Mouse (Mus musculus): ENCODE data around the gene Cln3. TPM values are rescaled to one million over a fixed set of nuclear protein-coding genes. Genes with fewer than 3 reads are reported as not detected.

Gene Cln3
- 33.1 and 33.9 TPM in 2 replicates for polyA plus RNA-seq (2012; rRNA removed)

DNA sequence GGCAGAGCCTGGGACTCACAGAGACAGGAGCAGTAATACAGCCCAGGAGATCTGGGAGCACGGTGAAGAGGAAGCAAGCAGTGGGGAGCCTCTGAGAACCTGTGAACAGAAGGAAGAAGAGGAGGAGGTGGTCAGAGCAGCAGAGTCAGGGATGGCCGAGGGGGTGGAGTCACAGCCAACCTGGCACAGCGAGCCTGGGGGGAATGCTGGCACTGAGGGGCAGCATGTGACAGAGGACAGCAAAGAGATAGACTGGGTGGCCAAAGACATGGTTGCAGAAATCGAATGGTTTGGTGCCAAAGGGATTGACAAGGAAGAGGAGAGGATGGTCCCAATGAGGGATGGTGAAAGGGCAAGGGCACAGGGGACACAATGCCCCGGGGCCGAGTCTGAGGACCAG, at the start of gene Cln3:
Cln3 (minus strand) TSS at position 101 of the 400 bp plus-strand sequence.

DNA sequence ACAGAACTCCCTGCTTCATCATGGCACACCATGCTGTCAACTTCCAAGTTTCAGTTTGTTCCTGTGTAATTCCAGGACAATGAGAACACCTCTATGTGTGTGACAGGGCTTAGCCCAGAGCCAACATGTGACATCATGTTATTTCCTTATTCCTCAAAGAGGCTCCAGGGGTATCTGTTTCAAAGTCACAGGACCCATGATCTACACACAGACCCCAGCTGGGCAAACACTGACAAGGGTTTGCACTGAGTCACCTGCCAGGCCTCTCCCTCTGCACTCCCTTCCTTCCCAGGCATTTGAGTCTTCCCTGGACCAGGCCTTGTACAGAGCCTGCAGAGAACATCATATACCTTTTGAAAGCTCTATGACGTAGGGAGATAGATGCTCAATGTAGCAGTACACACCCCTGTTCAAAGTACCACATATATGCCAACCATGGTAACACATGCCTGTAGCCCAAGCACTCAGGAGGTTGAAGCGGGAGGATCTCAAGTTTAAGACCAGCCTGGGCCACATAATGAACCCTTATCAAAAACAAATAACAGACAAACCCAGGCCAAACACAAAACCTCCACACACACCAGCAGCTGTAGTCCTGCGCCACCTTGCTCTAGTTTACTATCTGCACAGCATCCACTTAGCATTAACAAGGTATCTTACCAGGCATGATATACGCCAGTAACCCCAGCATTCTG, 45.4 kb upstream of the Cln3 start, which contains the start of gene Nupr1:
Nupr1 (minus strand) TSS at position 38 of the 695 bp plus-strand sequence.

DNA sequence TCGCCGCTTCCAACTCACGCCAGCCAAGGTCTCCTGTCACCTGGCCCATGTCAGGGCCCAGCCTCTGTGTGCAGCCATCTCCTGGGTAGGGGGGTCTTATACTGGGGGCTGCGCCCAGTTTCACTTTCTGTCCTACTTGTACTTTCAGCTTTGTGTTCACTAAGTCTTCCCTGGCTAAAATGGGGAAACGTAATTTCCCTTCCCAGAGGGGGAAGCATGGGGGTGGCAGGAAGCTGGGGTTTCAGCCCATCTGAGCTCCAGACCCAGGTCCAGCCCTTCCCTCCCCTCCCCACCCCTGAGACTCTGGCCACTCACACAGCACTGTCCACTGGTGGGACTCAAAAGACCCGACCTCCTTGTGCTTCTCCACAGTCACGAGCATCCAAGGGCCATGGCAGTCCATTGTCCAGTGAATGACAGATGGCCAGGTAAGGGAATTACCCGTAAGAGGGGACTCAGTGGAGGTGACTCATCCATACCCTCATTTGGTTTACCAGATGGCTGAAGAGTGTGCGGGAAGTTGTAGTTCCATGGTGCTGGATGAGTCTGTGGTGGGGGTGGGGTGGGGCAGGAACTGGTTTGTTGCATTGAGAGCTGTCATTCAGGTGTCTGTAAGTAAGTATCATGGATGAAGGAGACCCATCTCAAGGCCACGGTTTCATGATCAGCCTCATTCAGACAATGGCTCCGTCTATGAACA, 9.4 kb upstream of the Cln3 start, which contains the start of gene Il27:
Il27 (minus strand) TSS at position 80 of the 700 bp plus-strand sequence.

DNA sequence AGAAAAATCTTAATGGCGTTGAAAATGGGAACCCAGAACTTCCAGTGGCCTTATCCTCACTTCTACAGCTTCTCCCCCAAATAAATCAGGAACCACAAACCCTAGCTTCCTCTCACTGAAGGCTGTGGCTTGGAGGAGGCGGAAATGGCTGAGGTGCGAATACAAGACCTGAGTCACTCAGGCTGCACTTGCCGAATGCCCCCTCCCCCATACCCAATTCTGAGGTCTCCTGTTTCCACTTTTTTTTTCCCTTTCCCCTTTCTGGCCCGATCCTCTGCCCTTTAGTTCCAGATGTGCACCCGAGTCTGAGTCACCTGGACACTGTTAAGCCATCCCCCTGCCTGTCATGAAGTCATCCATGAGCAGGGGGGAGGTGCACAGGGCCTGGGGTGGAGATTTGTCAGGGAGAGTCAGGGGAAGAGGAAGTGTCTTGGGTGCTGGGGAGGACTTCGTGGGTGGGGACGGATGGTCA, 1.1 kb downstream of the Cln3 start, which contains the start of gene Apobr:
Apobr (plus strand) TSS at position 437 of the 472 bp plus-strand sequence.

DNA sequence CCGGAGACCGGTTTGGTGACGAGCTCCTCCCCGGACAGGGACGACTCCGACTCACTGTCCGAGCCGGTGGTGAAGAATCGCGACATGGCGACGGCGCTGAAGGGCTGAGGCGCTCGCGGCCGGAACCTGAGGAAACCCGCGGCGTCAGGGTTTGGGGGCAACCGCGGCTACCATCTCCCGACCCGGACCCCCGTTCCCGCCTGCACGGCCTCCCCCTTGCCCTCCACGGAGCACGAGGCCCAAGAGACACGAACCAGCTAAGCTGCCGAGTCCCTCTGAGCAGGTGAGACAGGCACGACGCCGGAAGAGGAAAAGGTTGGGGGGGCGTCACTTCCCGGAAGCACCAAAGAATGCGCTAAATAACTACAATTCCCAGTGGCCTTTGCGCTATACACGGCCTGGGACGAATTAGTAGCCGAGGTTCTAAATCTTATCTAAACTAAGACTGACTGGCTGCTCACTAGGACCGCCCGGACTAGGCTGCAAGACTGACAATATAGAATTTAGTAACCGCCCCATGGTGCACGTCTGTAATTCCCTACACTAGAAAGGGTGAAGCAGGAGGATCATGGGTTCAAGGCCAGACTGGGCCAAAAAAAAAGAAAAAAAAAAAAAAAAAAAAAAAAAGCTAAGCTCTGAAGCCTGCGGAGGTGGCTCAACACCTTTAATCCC, 19.4 kb downstream of the Cln3 start, which contains the start of gene Eif3c:
Eif3c (minus strand) TSS at position 318 of the 672 bp plus-strand sequence.

Other genes with a start within 250 kb of the Cln3 start
- 5.2 and 7.9 TPM in 2 replicates for gene Lat, start 216.2 kb downstream of the Cln3 start, polyA plus RNA-seq (2012; rRNA removed)
- 125 and 216 TPM in 2 replicates for gene Spns1, start 208.4 kb downstream of the Cln3 start, polyA plus RNA-seq (2012; rRNA removed)
- gene Nfatc2ip, start 189.1 kb downstream of the Cln3 start, polyA plus RNA-seq (2012; rRNA removed) = 13.8 and 16.7 TPM in 2 replicates
- 0.05 TPM in 2 replicates for gene Cd19, start 170.9 kb downstream of the Cln3 start, polyA plus RNA-seq (2012; rRNA removed)
- gene Rabep2, start 157.1 kb downstream of the Cln3 start, polyA plus RNA-seq (2012; rRNA removed) = 20.9 and 22.0 TPM in 2 replicates
- 0.32 and 13.7 TPM in 2 replicates for gene Atp2a1, start 122.7 kb downstream of the Cln3 start, polyA plus RNA-seq (2012; rRNA removed)
- gene Sh2b1, start 110.4 kb downstream of the Cln3 start, polyA plus RNA-seq (2012; rRNA removed) = 65.6 and 74.5 TPM in 2 replicates
- gene Tufm, start 98.5 kb downstream of the Cln3 start, polyA plus RNA-seq (2012; rRNA removed) = 98.2 and 125 TPM in 2 replicates
- gene Atxn2l, start 82.4 kb downstream of the Cln3 start, polyA plus RNA-seq (2012; rRNA removed) = 108 and 145 TPM in 2 replicates
- gene Eif3c, start 19.4 kb downstream of the Cln3 start, polyA plus RNA-seq (2012; rRNA removed) = 169 and 181 TPM in 2 replicates
- gene Apobr, start 875 bp downstream of the Cln3 start, polyA plus RNA-seq (2012; rRNA removed) = 0.61 and 0.98 TPM in 2 replicates
- not detected in 2 replicates for gene Il27, start 9.1 kb upstream of the Cln3 start, polyA plus RNA-seq (2012; rRNA removed)
- 2.4 and 5.1 TPM in 2 replicates for gene Nupr1, start 45.0 kb upstream of the Cln3 start, polyA plus RNA-seq (2012; rRNA removed)
- 35.7 and 51.2 TPM in 2 replicates for gene Sgf29, start 63.5 kb upstream of the Cln3 start, polyA plus RNA-seq (2012; rRNA removed)
- gene Sult1a1, start 90.6 kb upstream of the Cln3 start, polyA plus RNA-seq (2012; rRNA removed) = 0.28 and 0.40 TPM in 2 replicates
- 57.0 and 128 TPM in 2 replicates for gene Bola2, start 109.6 kb upstream of the Cln3 start, polyA plus RNA-seq (2012; rRNA removed)
- 26.9 and 29.2 TPM in 2 replicates for gene Slx1b, start 110.0 kb upstream of the Cln3 start, polyA plus RNA-seq (2012; rRNA removed)
- gene Coro1a, start 122.0 kb upstream of the Cln3 start, polyA plus RNA-seq (2012; rRNA removed) = 36.3 and 47.5 TPM in 2 replicates
- 70.2 and 101 TPM in 2 replicates for gene Mapk3, start 173.8 kb upstream of the Cln3 start, polyA plus RNA-seq (2012; rRNA removed)
- 8.5 and 8.8 TPM in 2 replicates for gene Gdpd3, start 180.5 kb upstream of the Cln3 start, polyA plus RNA-seq (2012; rRNA removed)
- gene Ypel3, start 191.1 kb upstream of the Cln3 start, polyA plus RNA-seq (2012; rRNA removed) = 80.9 and 93.6 TPM in 2 replicates
- 1.1 and 1.5 TPM in 2 replicates for gene Tbx6, start 195.7 kb upstream of the Cln3 start, polyA plus RNA-seq (2012; rRNA removed)
- gene Ppp4c, start 206.7 kb upstream of the Cln3 start, polyA plus RNA-seq (2012; rRNA removed) = 268 and 290 TPM in 2 replicates
- gene Fam57b, start 211.9 kb upstream of the Cln3 start, polyA plus RNA-seq (2012; rRNA removed) = 23.7 and 32.0 TPM in 2 replicates
- gene 4930451I11Rik, start 245.8 kb upstream of the Cln3 start, polyA plus RNA-seq (2012; rRNA removed) = not detected in 2 replicates